In genomic region chr15:84871802-84872201, GRCm38 (mm10) we compare ENCODE assay signal across 25 mouse cellular contexts.
"Had no signal": no experiment of that assay in that cellular context is flagged by ENCODE, and none has a peak within 500 bp of the region (broad histone marks: within the 10 kb centered on the region; RNA-seq: fewer than 3 reads in every experiment).

No protein-coding gene starts in this region.

- DNase-seq: cerebellum, adult 2 months; cerebellum, adult 8-10 months; cerebellum, adult 9-10 months; cerebellum, adult 9-11 months; cerebellum, postnatal 10 days; cerebellum, postnatal 14 days; cerebellum, postnatal 25 days; cerebellum, postnatal 36 days; embryo, embryonic 11 days; forebrain, postnatal 0 days; gastrocnemius, adult 2 months; gastrocnemius, postnatal 10 days; gastrocnemius, postnatal 14 days; gastrocnemius, postnatal 25 days; gastrocnemius, postnatal 36 days; heart, adult 2 months had no signal

- H3K27ac ChIP-seq: embryonic facial prominence, embryonic 10.5 days; embryonic facial prominence, embryonic 12.5 days; embryonic facial prominence, embryonic 13.5 days; embryonic facial prominence, embryonic 15.5 days; forebrain, embryonic 10.5 days; forebrain, embryonic 12.5 days; forebrain, embryonic 13.5 days; forebrain, embryonic 15.5 days; gastrocnemius, adult 2 months; heart, adult 2 months had no signal

- H3K4me3 ChIP-seq: embryonic facial prominence, embryonic 10.5 days; embryonic facial prominence, embryonic 12.5 days; embryonic facial prominence, embryonic 13.5 days; embryonic facial prominence, embryonic 15.5 days; erythroblast, embryonic 14.5 days; forebrain, embryonic 10.5 days; forebrain, embryonic 12.5 days; forebrain, embryonic 13.5 days; forebrain, embryonic 15.5 days; gastrocnemius, adult 2 months; heart, adult 2 months had no signal
